Mouse (Mus musculus): ENCODE data around the gene Atp8a2. TPM values are rescaled to one million over a fixed set of nuclear protein-coding genes. Genes with fewer than 3 reads are reported as not detected.

The Atp8a2 gene
- polyA plus RNA-seq, 1 experiment from 2014 or later = 6.1 TPM

GRCm38 (mm10) chr14:59891491-59891890, 305.5 kb downstream of the Atp8a2 start:
- Histone ChIP-seq H3K36me3 (no peaks in the 10 kb centered on the region), H3K9me3 (no peaks in the 10 kb centered on the region), H3K9ac (no peak overlapping the region), H3K4me1 (peaks cover 31% of the 10 kb centered on the region), H3K4me2 (replicated peaks) (no peak overlapping the region), H3K27ac (no peak overlapping the region), H3K4me3 (no peak overlapping the region), H3K27me3 (no peaks in the 10 kb centered on the region)
- ATAC-seq (ENCODE audit: insufficient number of reproducible peaks, insufficient read depth, low FRiP score, low TSS enrichment) = no peak
- 80% methylated on average over 5 of the region's 5 CpGs for WGBS

GRCm38 (mm10) chr14:59890818-59891217, 306.2 kb downstream of the Atp8a2 start:
- Histone ChIP-seq H3K9ac (no peak overlapping the region), H3K4me3 (no peak overlapping the region), H3K4me2 (replicated peaks) (no peak overlapping the region), H3K9me3 (no peaks in the 10 kb centered on the region), H3K27ac (no peak overlapping the region), H3K27me3 (no peaks in the 10 kb centered on the region), H3K4me1 (peaks cover 31% of the 10 kb centered on the region), H3K36me3 (no peaks in the 10 kb centered on the region)
- no peak for ATAC-seq (ENCODE audit: insufficient number of reproducible peaks, insufficient read depth, low FRiP score, low TSS enrichment)
- 47% methylated on average over 5 of the region's 5 CpGs for WGBS

GRCm38 (mm10) chr14:59890107-59890506, 306.9 kb downstream of the Atp8a2 start:
- Histone ChIP-seq H3K9me3 (no peaks in the 10 kb centered on the region), H3K9ac (no peak overlapping the region), H3K36me3 (no peaks in the 10 kb centered on the region), H3K27me3 (no peaks in the 10 kb centered on the region), H3K27ac (no peak overlapping the region), H3K4me2 (replicated peaks) (no peak overlapping the region), H3K4me3 (no peak overlapping the region), H3K4me1 (peaks cover 31% of the 10 kb centered on the region)
- WGBS = 63% methylated on average over 7 of the region's 7 CpGs
- ATAC-seq (ENCODE audit: insufficient number of reproducible peaks, insufficient read depth, low FRiP score, low TSS enrichment) = no peak

GRCm38 (mm10) chr14:59888446-59888845, 308.5 kb downstream of the Atp8a2 start:
- 97% methylated on average over 1 of the region's 1 CpGs for WGBS
- peaks cover 31% of the 10 kb centered on the region for H3K4me1 ChIP-seq
- H3K36me3 ChIP-seq = no peaks in the 10 kb centered on the region
- no peak for ATAC-seq (ENCODE audit: insufficient number of reproducible peaks, insufficient read depth, low FRiP score, low TSS enrichment)
- H3K9me3 ChIP-seq = no peaks in the 10 kb centered on the region
- no peak overlapping the region for H3K9ac ChIP-seq
- H3K27ac ChIP-seq = no peak overlapping the region
- no peaks in the 10 kb centered on the region for H3K27me3 ChIP-seq
- no peak overlapping the region for H3K4me3 ChIP-seq
- H3K4me2 ChIP-seq (replicated peaks) = no peak overlapping the region

- peak overlapping the region; percentile 43; the same call in 1 of the 2 replicates for H3K27ac ChIP-seq
- whole genome bisulfite sequencing = 80% methylated on average over 6 of the region's 6 CpGs
- no peak for ATAC-seq (ENCODE audit: insufficient number of reproducible peaks, insufficient read depth, low FRiP score, low TSS enrichment)
- peaks cover 31% of the 10 kb centered on the region for H3K4me1 ChIP-seq
- H3K36me3 ChIP-seq = no peaks in the 10 kb centered on the region
- H3K9ac ChIP-seq = no peak overlapping the region
- H3K4me2 ChIP-seq (replicated peaks) = no peak overlapping the region
- H3K4me3 ChIP-seq = no peak overlapping the region
- H3K9me3 ChIP-seq = no peaks in the 10 kb centered on the region
- H3K27me3 ChIP-seq = no peaks in the 10 kb centered on the region
These were observed 308.9 kb downstream of the Atp8a2 start for GRCm38 (mm10) chr14:59888046-59888445.

- Histone ChIP-seq H3K4me1 (peaks cover 30% of the 10 kb centered on the region), H3K36me3 (no peaks in the 10 kb centered on the region), H3K4me2 (replicated peaks) (no peak overlapping the region), H3K9ac (no peak overlapping the region), H3K27me3 (no peaks in the 10 kb centered on the region), H3K4me3 (no peak overlapping the region), H3K27ac (peak overlapping the region; percentile 43), H3K9me3 (no peaks in the 10 kb centered on the region)
- ATAC-seq (ENCODE audit: insufficient number of reproducible peaks, insufficient read depth, low FRiP score, low TSS enrichment) = no peak
- WGBS = 40% methylated on average over 15 of the region's 15 CpGs
These were observed 309.7 kb downstream of the Atp8a2 start for GRCm38 (mm10) chr14:59887061-59887861.

- ATAC-seq (ENCODE audit: insufficient number of reproducible peaks, insufficient read depth, low FRiP score, low TSS enrichment) = no peak
- Histone ChIP-seq H3K9me3 (no peaks in the 10 kb centered on the region), H3K27me3 (no peaks in the 10 kb centered on the region), H3K36me3 (no peaks in the 10 kb centered on the region), H3K4me3 (no peak overlapping the region), H3K27ac (0 out of 2 replicates have a peak overlapping the region, but pooled peaks have one; percentile 5), H3K4me2 (replicated peaks) (no peak overlapping the region), H3K4me1 (peaks cover 14% of the 10 kb centered on the region), H3K9ac (no peak overlapping the region)
- whole genome bisulfite sequencing = 77% methylated on average over 10 of the region's 10 CpGs
These were observed 313.4 kb downstream of the Atp8a2 start for GRCm38 (mm10) chr14:59883517-59884069.

GRCm38 (mm10) chr14:59880829-59881228, 316.1 kb downstream of the Atp8a2 start:
- Histone ChIP-seq H3K4me1 (no peaks in the 10 kb centered on the region), H3K36me3 (no peaks in the 10 kb centered on the region), H3K9me3 (no peaks in the 10 kb centered on the region), H3K4me2 (replicated peaks) (no peak overlapping the region), H3K27ac (no peak overlapping the region), H3K27me3 (no peaks in the 10 kb centered on the region), H3K4me3 (no peak overlapping the region), H3K9ac (no peak overlapping the region)
- no peak for ATAC-seq (ENCODE audit: insufficient number of reproducible peaks, insufficient read depth, low FRiP score, low TSS enrichment)
- WGBS = 89% methylated on average over 3 of the region's 3 CpGs

GRCm38 (mm10) chr14:59878248-59878647, 318.7 kb downstream of the Atp8a2 start:
- Histone ChIP-seq H3K4me2 (replicated peaks) (no peak overlapping the region), H3K27me3 (no peaks in the 10 kb centered on the region), H3K9me3 (no peaks in the 10 kb centered on the region), H3K27ac (no peak overlapping the region), H3K9ac (no peak overlapping the region), H3K36me3 (no peaks in the 10 kb centered on the region), H3K4me1 (no peaks in the 10 kb centered on the region), H3K4me3 (no peak overlapping the region)
- WGBS = 76% methylated on average over 3 of the region's 3 CpGs
- ATAC-seq (ENCODE audit: insufficient number of reproducible peaks, insufficient read depth, low FRiP score, low TSS enrichment) = no peak

- Histone ChIP-seq H3K9ac (no peak overlapping the region), H3K4me2 (replicated peaks) (no peak overlapping the region), H3K27ac (no peak overlapping the region), H3K36me3 (no peaks in the 10 kb centered on the region), H3K4me3 (no peak overlapping the region), H3K4me1 (no peaks in the 10 kb centered on the region), H3K9me3 (no peaks in the 10 kb centered on the region), H3K27me3 (no peaks in the 10 kb centered on the region)
- WGBS = 87% methylated on average over 2 of the region's 2 CpGs
- ATAC-seq (ENCODE audit: insufficient number of reproducible peaks, insufficient read depth, low FRiP score, low TSS enrichment) = no peak
These were observed 320.5 kb downstream of the Atp8a2 start for GRCm38 (mm10) chr14:59876525-59876924.

GRCm38 (mm10) chr14:59868369-59868768, 328.6 kb downstream of the Atp8a2 start:
- Histone ChIP-seq H3K4me1 (peaks cover 15% of the 10 kb centered on the region; the same call in 1 of the 2 replicates), H3K27me3 (no peaks in the 10 kb centered on the region), H3K4me3 (no peak overlapping the region), H3K9me3 (no peaks in the 10 kb centered on the region), H3K4me2 (replicated peaks) (no peak overlapping the region), H3K36me3 (no peaks in the 10 kb centered on the region), H3K27ac (no peak overlapping the region), H3K9ac (no peak overlapping the region)
- ATAC-seq (ENCODE audit: insufficient number of reproducible peaks, insufficient read depth, low FRiP score, low TSS enrichment) = no peak
- WGBS = 44% methylated on average over 7 of the region's 7 CpGs

- Histone ChIP-seq H3K9me3 (no peaks in the 10 kb centered on the region), H3K36me3 (no peaks in the 10 kb centered on the region), H3K4me2 (replicated peaks) (no peak overlapping the region), H3K4me3 (no peak overlapping the region), H3K4me1 (peaks cover 15% of the 10 kb centered on the region; the same call in 1 of the 2 replicates), H3K9ac (no peak overlapping the region), H3K27me3 (no peaks in the 10 kb centered on the region), H3K27ac (no peak overlapping the region)
- 33% methylated on average over 7 of the region's 7 CpGs for WGBS
- no peak for ATAC-seq (ENCODE audit: insufficient number of reproducible peaks, insufficient read depth, low FRiP score, low TSS enrichment)
These were observed 329.2 kb downstream of the Atp8a2 start for GRCm38 (mm10) chr14:59867749-59868148.

All from embryonic facial prominence, embryonic 12.5 days (tissue).